Mouse (Mus musculus) hindbrain, embryonic 15.5 days (tissue): ENCODE measurements around the gene Olfr104-ps. TPM values are rescaled to one million over a fixed set of nuclear protein-coding genes. Genes with fewer than 3 reads are reported as not detected.

Source experiments
- ATAC-seq: fragments of 200-750 bp; cut with Nextera tagmentation; 2 replicates; pipeline ENCODE4 v1.8.0; 2017; ENCODE audit warnings: low read depth, moderate number of reproducible peaks, moderate TSS enrichment; ENCODE audit not compliant: low FRiP score
- H3K27ac ChIP-seq: fragments of 300-500 bp; sonication (generic); replicated peaks from 2 replicates; pipeline ENCODE4 v1.5.1; 2015; ENCODE audit warnings: mild to moderate bottlenecking, inconsistent platforms
- H3K27me3 ChIP-seq: fragments of 300-500 bp; sonication (generic); 2 replicates; pipeline ENCODE4 v1.6.1; 2015; ENCODE audit warnings: control low read depth, inconsistent platforms
- H3K36me3 ChIP-seq: fragments of 300-500 bp; sonication (generic); 2 replicates; pipeline ENCODE4 v1.6.1; 2015; ENCODE audit warnings: control low read depth, inconsistent platforms
- H3K4me1 ChIP-seq: fragments of 300-500 bp; sonication (generic); replicated peaks from 2 replicates; pipeline ENCODE4 v1.6.1; 2015; ENCODE audit warnings: control low read depth, inconsistent platforms
- H3K4me2 ChIP-seq: fragments of 300-500 bp; sonication (generic); 2 replicates; pipeline ENCODE4 v1.6.1; 2015; ENCODE audit warnings: moderate library complexity, mild to moderate bottlenecking, inconsistent platforms
- H3K4me3 ChIP-seq: fragments of 300-500 bp; sonication (generic); 2 replicates; pipeline ENCODE4 v1.5.1; 2015; ENCODE audit warnings: mild to moderate bottlenecking, inconsistent platforms
- H3K9ac ChIP-seq: fragments of 300-500 bp; sonication (generic); 2 replicates; pipeline ENCODE4 v1.6.1; 2015; ENCODE audit warnings: inconsistent platforms
- H3K9me3 ChIP-seq: fragments of 300-500 bp; sonication (generic); 2 replicates; pipeline ENCODE4 v1.6.1; 2016; ENCODE audit warnings: control low read depth, inconsistent platforms
- WGBS: fragments of 180-500 bp; shearing (Covaris S2); methylation state at CpG from one replicate; pipeline ENCODE4 v1.1.7; 2015; 5-methylcytosine and 5-hydroxymethylcytosine counted together
- polyA plus RNA-seq: library from polyadenylated mRNA; unstranded; fragments of >200 nt; fragmentation: Nextera tagmentation; extraction: Ambion mirVana; gene quantifications from 2 replicates; pipeline ENCODE4 v1.2.1, GENCODE M21; 2015

The Olfr104-ps gene
- polyA plus RNA-seq, result not detected in 2 replicates

DNA sequence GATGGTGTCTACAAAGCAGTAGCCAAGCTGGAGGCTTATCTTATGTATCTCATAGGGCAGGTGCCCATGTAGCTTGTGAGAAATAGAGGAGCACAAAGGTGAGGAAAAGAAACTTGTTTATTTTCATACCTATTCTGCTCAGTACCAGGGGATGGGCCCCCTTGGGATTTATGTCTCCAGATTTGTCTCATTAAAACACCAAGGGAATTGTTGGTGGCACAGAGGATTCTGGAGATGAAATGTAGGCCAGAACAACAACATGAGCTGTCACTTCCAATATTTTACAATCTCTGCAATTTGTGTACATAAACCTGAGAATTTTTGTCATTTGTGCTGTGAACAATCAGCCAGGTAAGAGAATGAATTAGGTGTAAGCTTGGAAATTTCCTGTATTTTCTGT lies at the start of gene Olfr104-ps:
TSS of gene Olfr104-ps (plus strand) at position 301 of the 400 bp plus-strand sequence.
- no peak for ATAC-seq
- Histone ChIP-seq H3K4me1 (no peaks in the 10 kb centered on the region), H3K36me3 (no peaks in the 10 kb centered on the region), H3K9me3 (no peaks in the 10 kb centered on the region), H3K27me3 (no peaks in the 10 kb centered on the region), H3K9ac (no peak within 1 kb of the TSS), H3K4me3 (no peak within 1 kb of the TSS), H3K4me2 (no peak within 1 kb of the TSS), H3K27ac (no peak within 1 kb of the TSS)

- H3K36me3 ChIP-seq, result no peaks in the 10 kb centered on the region
- no peaks in the 10 kb centered on the region for H3K9me3 ChIP-seq
- no peaks in the 10 kb centered on the region for H3K27me3 ChIP-seq
- no peak for ATAC-seq
- no peaks in the 10 kb centered on the region for H3K4me1 ChIP-seq
- 51% methylated on average over 2 of the region's 2 CpGs for WGBS
- no peak overlapping the region for H3K9ac ChIP-seq
- no peak overlapping the region for H3K4me3 ChIP-seq
- H3K4me2 ChIP-seq, result no peak overlapping the region
- H3K27ac ChIP-seq, result no peak overlapping the region
Measured at GRCm38 (mm10) chr17:37310146-37310699, 49.2 kb upstream of the Olfr104-ps start.

GRCm38 (mm10) chr17:37316954-37317353 lies 42.4 kb upstream of the Olfr104-ps start, which contains the start of gene Olfr102:
Olfr102 (minus strand) TSS chr17:37317054.
- Histone ChIP-seq H3K27ac (no peak within 1 kb of the TSS), H3K4me1 (no peaks in the 10 kb centered on the region), H3K4me3 (no peak within 1 kb of the TSS), H3K9me3 (no peaks in the 10 kb centered on the region), H3K4me2 (no peak within 1 kb of the TSS), H3K27me3 (no peaks in the 10 kb centered on the region), H3K36me3 (no peaks in the 10 kb centered on the region), H3K9ac (no peak within 1 kb of the TSS)
- no peak for ATAC-seq

DNA sequence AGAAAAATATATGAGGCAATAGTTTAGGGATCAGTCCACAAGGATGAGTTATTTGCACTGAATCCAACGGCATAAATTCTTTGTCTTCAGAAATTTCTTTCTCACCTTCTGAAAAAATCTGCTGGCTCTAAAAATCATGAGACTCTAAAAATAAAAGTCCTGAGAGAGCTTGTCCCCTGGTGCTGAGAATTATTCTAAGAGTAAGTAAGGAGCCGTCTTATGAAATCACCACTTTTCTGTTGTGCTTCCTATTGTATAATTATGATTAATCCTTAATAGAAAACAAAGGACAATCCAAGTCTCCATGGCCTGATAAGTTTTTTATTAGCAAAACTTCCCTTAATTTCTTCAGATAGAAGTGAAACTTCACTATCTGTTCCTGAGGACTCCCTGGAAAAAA lies 19.8 kb upstream of the Olfr104-ps start, which contains the start of gene Olfr103:
TSS of gene Olfr103 (minus strand) at position 101 of the 400 bp plus-strand sequence.
- WGBS, result 95% methylated on average over 2 of the region's 2 CpGs

DNA sequence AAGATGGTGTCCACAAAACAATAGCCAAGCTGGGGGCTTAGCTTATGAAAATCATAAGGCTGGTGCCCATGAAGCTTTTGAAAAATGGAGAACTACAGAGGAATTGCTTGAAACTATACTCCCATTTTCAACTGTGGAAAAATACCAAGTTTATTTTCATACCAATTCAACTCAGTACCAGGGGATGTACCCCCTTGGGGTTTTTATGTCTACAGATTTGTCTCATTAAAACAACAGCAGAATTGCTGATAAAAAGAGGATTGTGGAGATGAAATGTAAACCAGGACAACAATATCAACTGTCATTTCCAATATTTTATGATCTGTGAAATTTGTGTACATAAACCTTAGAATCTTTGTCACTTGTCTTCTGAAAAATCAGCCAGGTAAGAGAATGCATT lies 19.4 kb downstream of the Olfr104-ps start, which contains the start of gene Olfr105-ps:
TSS of gene Olfr105-ps (plus strand) at position 301 of the 400 bp plus-strand sequence.
- H3K4me1 ChIP-seq, result no peaks in the 10 kb centered on the region
- H3K27ac ChIP-seq, result no peak within 1 kb of the TSS
- H3K9ac ChIP-seq, result no peak within 1 kb of the TSS
- H3K36me3 ChIP-seq, result no peaks in the 10 kb centered on the region
- ATAC-seq, result no peak
- no peaks in the 10 kb centered on the region for H3K9me3 ChIP-seq
- no peaks in the 10 kb centered on the region for H3K27me3 ChIP-seq
- H3K4me2 ChIP-seq, result no peak within 1 kb of the TSS
- H3K4me3 ChIP-seq, result no peak within 1 kb of the TSS

More for the DNA sequence above, 19.8 kb upstream of the Olfr104-ps start, which contains the start of gene Olfr103:
- no peaks in the 10 kb centered on the region for H3K36me3 ChIP-seq
- no peaks in the 10 kb centered on the region for H3K27me3 ChIP-seq
- no peak within 1 kb of the TSS for H3K4me2 ChIP-seq
- H3K27ac ChIP-seq, result no peak within 1 kb of the TSS
- ATAC-seq, result no peak
- no peak within 1 kb of the TSS for H3K9ac ChIP-seq
- no peaks in the 10 kb centered on the region for H3K9me3 ChIP-seq
- H3K4me1 ChIP-seq, result no peaks in the 10 kb centered on the region
- no peak within 1 kb of the TSS for H3K4me3 ChIP-seq

- no peak within 1 kb of the TSS for H3K4me2 ChIP-seq
- no peaks in the 10 kb centered on the region for H3K36me3 ChIP-seq
- H3K4me3 ChIP-seq, result no peak within 1 kb of the TSS
- 73% methylated on average over 1 of the region's 1 CpGs for WGBS
- H3K27ac ChIP-seq, result no peak within 1 kb of the TSS
- no peaks in the 10 kb centered on the region for H3K4me1 ChIP-seq
- no peak within 1 kb of the TSS for H3K9ac ChIP-seq
- H3K9me3 ChIP-seq, result no peaks in the 10 kb centered on the region
- H3K27me3 ChIP-seq, result no peaks in the 10 kb centered on the region
- ATAC-seq, result no peak
Measured at GRCm38 (mm10) chr17:37390093-37390492, 30.7 kb downstream of the Olfr104-ps start, which contains the start of gene Olfr106-ps. Olfr106-ps (plus strand) TSS chr17:37390393.

DNA sequence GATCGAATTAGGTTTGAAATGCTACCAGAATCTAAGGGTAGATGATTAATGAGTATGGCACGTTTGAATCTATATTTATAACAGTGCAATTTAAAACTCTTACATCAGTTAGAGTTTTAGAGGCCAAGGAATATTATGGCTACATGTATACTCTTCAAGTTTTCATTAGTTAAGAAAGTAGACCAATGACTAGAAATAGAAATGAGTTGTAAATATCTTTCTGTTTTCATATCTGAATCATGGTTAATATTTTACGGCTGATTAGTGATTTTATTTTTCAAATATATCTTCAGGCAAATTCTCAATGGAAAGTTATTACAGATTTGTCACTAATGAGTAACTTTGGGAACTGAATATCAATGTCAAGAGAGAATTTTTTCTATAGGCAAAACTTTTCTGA lies 39.5 kb downstream of the Olfr104-ps start, which contains the start of gene Olfr107:
TSS of gene Olfr107 (plus strand) at position 301 of the 400 bp plus-strand sequence.
- Histone ChIP-seq H3K9ac (no peak within 1 kb of the TSS), H3K9me3 (no peaks in the 10 kb centered on the region), H3K4me3 (no peak within 1 kb of the TSS), H3K27ac (no peak within 1 kb of the TSS), H3K27me3 (no peaks in the 10 kb centered on the region), H3K4me1 (no peaks in the 10 kb centered on the region), H3K36me3 (no peaks in the 10 kb centered on the region), H3K4me2 (no peak within 1 kb of the TSS)
- WGBS, result 87% methylated on average over 3 of the region's 3 CpGs
- ATAC-seq, result no peak

DNA sequence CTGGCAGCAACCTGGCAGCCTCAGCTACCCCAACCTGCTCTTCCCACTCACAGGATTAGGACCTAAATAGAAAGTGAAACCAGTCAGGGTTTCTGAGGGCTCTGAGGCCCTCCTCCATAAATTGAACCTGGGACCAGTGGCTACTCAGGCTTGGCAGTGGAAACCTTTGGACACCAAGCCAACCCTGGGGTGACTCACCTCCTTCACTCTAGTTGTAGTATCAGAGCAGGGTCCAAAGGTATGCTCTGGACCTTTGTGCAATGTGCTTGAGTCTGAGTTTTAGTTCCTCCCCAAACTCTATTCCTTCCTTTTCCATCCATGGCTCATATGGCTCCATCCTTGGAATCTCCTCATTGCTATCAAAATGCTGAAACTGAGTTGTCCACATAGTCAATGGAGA lies 54.0 kb downstream of the Olfr104-ps start:
- Histone ChIP-seq H3K4me1 (no peaks in the 10 kb centered on the region), H3K9ac (no peak overlapping the region), H3K36me3 (no peaks in the 10 kb centered on the region), H3K9me3 (no peaks in the 10 kb centered on the region), H3K4me3 (no peak overlapping the region), H3K27me3 (no peaks in the 10 kb centered on the region), H3K4me2 (no peak overlapping the region), H3K27ac (no peak overlapping the region)
- ATAC-seq, result no peak

Other genes with a start within 250 kb of the Olfr104-ps start
- gene Olfr92, start 239.5 kb upstream of the Olfr104-ps start, polyA plus RNA-seq, result not detected in 2 replicates
- gene Olfr93, start 198.1 kb upstream of the Olfr104-ps start, polyA plus RNA-seq, result not detected in 2 replicates
- gene Ubd, start 165.7 kb upstream of the Olfr104-ps start, polyA plus RNA-seq, result 0.17 TPM in 1 of 2 replicates, not detected in the other
- gene Olfr94, start 158.6 kb upstream of the Olfr104-ps start, polyA plus RNA-seq, result not detected in 2 replicates
- gene Olfr95, start 146.5 kb upstream of the Olfr104-ps start, polyA plus RNA-seq, result 0.05 TPM in 1 of 2 replicates, not detected in the other
- gene Olfr96, start 139.4 kb upstream of the Olfr104-ps start, polyA plus RNA-seq, result not detected in 2 replicates
- not detected in 2 replicates for gene Olfr97, start 122.3 kb upstream of the Olfr104-ps start, polyA plus RNA-seq
- gene Olfr98, start 95.8 kb upstream of the Olfr104-ps start, polyA plus RNA-seq, result not detected in 2 replicates
- gene H2-M3, start 89.4 kb upstream of the Olfr104-ps start, polyA plus RNA-seq, result 0.87 and 1.5 TPM in 2 replicates
- gene Olfr99, start 76.1 kb upstream of the Olfr104-ps start, polyA plus RNA-seq, result not detected in 2 replicates
- not detected in 2 replicates for gene Olfr101, start 55.3 kb upstream of the Olfr104-ps start, polyA plus RNA-seq
- not detected in 2 replicates for gene Olfr102, start 42.5 kb upstream of the Olfr104-ps start, polyA plus RNA-seq
- not detected in 2 replicates for gene Olfr103, start 19.9 kb upstream of the Olfr104-ps start, polyA plus RNA-seq
- gene Olfr105-ps, start 19.5 kb downstream of the Olfr104-ps start, polyA plus RNA-seq, result not detected in 2 replicates
- not detected in 2 replicates for gene Olfr106-ps, start 30.8 kb downstream of the Olfr104-ps start, polyA plus RNA-seq
- not detected in 2 replicates for gene Olfr107, start 39.6 kb downstream of the Olfr104-ps start, polyA plus RNA-seq
- gene Olfr108, start 85.9 kb downstream of the Olfr104-ps start, polyA plus RNA-seq, result not detected in 2 replicates
- not detected in 2 replicates for gene Olfr109, start 99.3 kb downstream of the Olfr104-ps start, polyA plus RNA-seq
- gene H2-M2, start 124.0 kb downstream of the Olfr104-ps start, polyA plus RNA-seq, result not detected in 2 replicates
- not detected in 2 replicates for gene Olfr110, start 132.9 kb downstream of the Olfr104-ps start, polyA plus RNA-seq
- gene Olfr111, start 148.4 kb downstream of the Olfr104-ps start, polyA plus RNA-seq, result not detected in 2 replicates
- gene Olfr112, start 209.9 kb downstream of the Olfr104-ps start, polyA plus RNA-seq, result not detected in 2 replicates
- not detected in 2 replicates for gene Olfr113, start 218.1 kb downstream of the Olfr104-ps start, polyA plus RNA-seq
- gene Olfr114, start 233.2 kb downstream of the Olfr104-ps start, polyA plus RNA-seq, result not detected in 2 replicates